Mouse (Mus musculus) adrenal gland, adult 2 months (tissue): ENCODE data around the gene C8g. TPM values are rescaled to one million over a fixed set of nuclear protein-coding genes. Genes with fewer than 3 reads are reported as not detected.

ENCODE experiments used
- DNase-seq: peaks from one replicate; pipeline ENCODE4 v3.0.0; 2021
- polyA plus RNA-seq: library from polyadenylated mRNA; depleted of rRNA; stranded (reverse); fragments of >200 nt; gene quantifications from 2 replicates; pipeline ENCODE4 v1.2.3, GENCODE M21; 2012; rRNA removed
- total RNA-seq, 2 experiments: library from RNA; stranded (reverse); gene quantifications; 2 replicates each; pipeline ENCODE4 v1.2.3; 2021

C8g gene
- total and polyA plus RNA-seq, 3 experiments = 1.5 to 3.0 (median 2.0) TPM

DNA sequence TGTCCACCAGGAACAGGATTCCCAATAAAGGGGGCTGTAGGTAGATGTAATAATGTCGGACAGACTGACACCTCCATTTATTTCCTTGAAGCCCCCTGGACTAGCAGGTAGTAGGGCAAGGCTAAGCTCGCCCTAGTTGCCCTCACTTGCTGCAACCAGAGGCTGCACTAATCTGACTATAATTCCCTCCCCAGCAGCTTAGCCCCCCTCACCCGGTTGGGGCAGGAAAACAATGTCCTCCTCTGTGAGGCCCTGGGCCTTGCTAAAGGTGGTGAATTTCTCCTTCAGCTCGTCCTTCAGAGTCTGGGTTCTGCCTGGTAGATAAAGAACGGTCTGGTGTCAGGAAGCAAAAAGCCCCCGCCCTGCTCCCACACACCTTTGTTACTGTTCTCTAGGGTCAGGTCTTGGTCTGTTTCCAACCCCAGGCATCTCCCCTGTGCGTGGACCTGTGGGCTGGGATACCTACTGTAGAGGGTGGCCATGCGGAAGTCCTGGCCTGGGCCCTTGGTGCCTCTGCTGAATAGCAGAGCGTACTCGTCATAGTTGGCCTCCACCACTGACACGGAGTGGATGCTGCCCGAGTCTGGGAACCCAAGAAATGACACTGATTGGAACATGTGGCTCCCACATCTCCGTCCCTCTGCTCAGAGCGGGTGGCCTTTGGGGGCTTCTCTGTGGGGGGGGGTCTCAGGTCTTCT lies 33.8 kb downstream of the C8g start:
- DNase-seq = no peak

DNA sequence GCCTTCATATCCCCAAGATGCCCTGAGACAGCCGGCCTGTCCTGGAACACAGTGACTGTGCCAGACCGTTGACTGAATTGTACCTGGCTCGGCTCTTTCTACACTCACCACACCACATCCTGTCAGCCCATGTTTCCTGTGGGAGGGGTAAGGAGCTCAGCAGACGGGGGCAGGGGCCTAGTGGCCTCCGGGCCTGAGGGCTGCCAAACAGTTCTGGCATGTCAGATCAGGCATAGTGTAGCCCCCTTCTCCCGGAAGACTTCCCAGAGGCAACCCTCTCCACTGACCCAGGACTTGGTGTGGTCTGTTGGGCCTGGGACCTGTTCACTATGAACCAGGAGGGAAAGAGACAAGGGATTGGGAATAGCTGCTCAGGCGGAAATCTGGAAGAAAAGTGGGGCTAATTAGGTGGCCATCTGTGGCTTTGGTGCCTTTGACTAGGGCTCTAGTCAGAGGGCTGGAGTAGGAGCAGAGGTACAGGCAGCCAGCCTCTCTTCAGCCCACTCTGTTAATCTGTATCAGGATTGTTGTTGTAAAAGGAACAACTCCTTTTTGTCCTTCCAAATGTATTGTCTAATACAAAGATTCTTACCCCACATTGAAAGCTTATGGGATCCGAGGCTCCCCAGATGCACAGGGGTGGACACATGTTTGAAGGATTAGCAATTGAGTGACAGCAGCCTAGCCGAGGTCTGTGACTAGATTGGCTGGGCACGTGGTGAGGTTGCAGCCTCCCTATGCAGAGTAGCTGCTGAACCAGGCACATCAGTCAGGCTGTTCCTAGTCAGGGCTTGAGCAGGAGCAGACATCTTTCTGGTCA lies 35.5 kb downstream of the C8g start:
- DNase-seq = no peak

DNA sequence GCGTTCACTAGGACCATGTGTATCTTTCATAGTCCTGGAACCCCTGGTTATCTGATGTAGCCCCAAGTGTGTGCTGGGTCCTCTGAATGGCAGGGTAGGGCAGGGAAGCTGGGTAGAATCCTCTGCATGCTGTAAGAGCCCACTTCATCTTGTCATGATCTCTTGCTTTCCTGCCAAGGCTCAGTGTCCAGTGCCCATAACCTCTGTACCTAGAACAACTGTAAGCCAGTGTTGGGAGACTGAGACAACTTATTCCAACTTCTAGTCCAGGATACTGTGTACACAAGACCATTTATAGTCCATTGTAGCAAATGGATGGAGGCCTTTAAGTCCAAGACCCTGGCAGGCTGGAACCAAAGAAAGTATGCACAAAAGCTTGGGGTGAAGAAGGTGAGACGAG lies 36.3 kb downstream of the C8g start:
- DNase-seq = no peak

GRCm38 (mm10) chr2:25463630-25464029 lies 37.9 kb downstream of the C8g start:
- no peak for DNase-seq

DNA sequence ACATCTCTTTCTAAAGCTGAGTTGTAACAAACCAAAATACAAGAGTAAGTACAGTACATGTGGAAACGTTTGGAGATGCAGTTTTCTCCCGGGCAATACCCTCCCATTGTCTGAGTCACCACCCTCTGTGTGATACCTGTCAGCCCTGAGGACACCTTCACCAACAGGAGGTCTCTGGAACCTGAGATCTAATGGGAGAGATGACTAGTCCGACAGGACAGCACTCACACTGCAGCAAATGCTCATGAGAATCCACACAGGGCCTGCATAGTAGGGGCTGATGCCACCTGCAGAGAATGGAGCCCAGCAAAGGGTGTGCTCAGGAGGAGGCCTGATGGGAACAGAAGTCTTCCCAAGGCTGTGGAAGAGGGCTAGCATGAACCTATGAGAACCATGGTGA lies 40.1 kb downstream of the C8g start:
- DNase-seq = no peak

DNA sequence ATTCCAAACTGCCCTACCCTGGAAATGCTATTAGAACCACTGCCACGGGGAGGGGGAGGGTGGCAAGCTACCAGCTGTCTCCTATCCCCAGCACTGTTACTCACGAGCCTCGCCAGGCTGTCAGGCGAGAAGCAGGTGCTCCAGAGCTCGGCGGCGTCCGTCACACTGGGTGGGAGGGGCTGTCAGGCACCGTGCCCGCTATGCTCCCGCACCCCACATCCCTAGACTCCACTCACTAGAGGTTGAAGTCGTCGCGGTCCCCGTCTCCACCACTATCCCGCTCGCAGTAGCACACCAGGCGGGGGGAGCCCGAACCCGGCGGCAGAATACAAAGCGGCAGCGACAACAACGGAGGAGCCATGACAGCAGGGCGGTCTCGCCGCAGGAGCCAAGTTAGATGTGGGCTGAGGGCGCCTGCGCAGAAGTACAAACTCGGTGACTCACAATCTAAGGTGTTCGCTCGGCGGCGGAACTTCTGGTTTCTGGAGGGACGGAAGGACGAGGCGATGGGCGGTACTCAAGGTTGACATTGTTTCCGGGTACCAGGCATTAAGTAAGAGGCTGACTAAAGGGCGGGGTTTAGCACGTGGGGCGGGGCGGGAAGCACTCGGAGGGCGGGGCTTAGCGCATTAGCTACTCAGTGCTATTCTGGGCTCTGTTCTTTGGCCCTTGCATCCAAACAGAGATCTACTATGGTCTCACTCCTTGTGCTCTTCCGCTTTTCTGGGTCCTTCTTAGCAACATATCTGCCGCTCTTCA lies 40.8 kb downstream of the C8g start, which contains the start of gene Paxx:
Gene Paxx (minus strand): TSS at position 544 of the 759 bp plus-strand sequence.
- peak; percentile 95 for DNase-seq

DNA sequence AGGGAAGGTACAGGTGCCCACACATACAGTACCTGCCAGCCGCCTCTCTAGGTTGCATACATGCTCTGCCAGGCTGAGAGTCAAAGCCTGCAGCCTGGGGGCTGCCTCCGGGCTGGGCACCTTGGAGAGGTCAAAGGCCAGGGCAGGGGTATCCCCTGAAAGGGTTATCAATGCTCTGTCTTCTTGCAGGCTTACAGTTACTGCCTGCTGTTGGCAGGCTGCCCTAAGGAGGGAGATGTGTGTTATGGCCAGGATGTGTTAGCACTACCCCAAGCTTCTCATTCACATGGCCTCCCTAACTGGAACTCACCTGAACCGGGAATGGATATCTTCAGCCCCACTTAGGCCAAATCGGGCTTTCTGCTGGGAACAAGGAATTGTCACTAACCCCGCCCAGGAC lies 41.4 kb downstream of the C8g start:
- DNase-seq = no peak

DNA sequence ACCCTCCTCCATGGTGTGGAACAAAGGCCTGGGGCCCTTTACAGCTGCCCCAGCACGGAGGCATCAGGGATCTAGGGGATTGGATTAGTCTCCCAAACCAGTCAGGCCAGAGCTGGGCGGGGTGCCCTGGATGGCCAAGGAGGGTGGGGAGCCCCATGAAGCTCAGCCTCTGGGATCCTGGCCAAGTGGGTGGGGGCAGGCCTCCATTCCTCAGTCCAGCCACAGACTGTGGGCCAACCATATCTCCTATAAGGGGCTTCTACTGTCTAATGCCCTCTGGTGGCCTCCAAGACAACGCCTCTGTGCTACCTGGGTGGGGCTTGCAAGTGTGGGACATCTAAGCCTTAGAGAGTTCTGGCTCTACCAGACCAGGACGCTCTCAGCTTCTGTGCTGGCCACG lies 42.6 kb downstream of the C8g start:
- DNase-seq = no peak

DNA sequence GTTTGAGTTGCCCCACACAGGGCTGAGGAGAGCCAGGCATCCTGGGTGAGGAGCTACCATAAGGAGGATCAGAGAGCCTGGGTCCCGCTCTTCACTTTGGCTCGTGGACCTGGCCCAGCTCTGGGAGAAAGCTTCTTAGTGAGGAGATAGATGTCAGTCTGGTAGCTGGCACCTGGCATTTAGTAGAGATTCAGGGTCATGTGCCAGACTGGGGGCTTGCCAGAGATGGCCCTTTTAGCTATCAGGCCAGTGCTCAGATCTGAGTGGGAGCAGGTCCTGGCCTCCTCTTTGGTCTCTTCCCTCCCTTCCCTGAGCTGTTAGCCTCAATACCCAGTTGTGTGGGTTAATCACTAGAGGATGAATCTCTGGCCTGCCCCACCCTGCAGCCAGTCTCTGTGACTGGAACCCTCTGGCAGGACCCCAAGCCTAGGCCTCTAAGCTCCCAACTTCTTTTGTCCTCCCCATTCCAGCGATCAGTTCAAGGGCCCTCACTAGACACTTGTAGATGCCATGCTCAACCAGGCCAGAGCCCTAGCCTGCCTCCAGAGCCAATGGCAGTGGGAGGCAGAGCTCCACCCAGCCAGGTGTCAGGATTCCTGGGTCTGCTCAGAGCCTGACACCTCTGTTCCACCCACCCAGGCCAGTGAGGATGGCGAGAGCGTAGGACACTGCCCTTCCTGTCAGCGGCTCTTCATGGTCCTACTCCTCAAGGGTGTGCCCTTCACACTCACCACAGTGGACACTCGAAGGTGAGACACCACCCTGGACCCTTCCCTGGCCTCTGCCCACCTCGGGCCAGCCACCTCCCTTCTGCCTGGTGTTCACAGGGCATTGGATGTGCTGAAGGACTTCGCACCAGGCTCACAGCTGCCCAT lies 44.3 kb downstream of the C8g start:
- DNase-seq = no peak

GRCm38 (mm10) chr2:25456205-25456953 lies 45.1 kb downstream of the C8g start, which contains the start of gene Clic3:
Gene Clic3 (plus strand): TSS chr2:25456838.
- DNase-seq = no peak

GRCm38 (mm10) chr2:25452951-25453350 lies 48.6 kb downstream of the C8g start:
- DNase-seq = no peak

DNA sequence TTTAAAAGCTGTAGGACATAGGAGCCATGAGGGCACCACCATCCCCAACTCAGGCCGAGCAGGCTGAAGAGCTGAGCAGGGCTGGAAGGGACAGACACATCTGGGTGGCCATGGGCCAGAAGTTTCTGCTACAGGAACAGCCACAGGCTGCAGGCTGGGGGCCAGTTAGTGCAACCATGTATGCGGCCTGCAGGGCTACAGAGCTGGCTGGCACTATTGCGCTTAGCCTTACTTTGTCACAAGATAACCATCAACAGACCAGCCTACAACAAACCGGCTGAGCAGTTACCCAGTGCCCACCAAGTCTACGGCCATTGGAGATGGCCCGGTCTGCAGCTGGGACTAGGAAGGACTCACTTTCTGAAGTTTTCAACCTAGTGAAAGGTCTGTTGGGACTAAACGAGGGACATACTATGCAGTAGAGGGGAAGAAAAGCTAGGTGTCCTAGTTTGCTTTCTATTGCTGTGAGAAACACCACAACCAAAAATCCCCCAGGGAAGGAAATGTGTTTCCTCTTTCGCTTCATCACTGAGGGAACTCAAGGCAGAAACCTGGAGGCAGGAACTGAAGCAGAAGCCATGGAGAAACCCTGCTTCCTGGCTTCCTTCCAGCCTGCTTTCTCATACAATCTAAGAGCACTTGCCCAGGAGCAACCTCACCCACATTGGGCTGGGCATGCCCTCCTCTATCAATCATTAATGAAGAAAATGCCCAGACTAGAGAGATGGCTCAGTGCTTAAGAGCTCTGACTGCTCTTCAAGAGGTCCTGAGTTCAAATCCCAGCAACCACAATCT lies 50.5 kb downstream of the C8g start:
- DNase-seq = no peak

Other genes with a start within 250 kb of the C8g start
Only the 30 nearest of the 36 such genes appear.
- not detected for gene Lrrc26, start 211.8 kb downstream of the C8g start, total RNA-seq
- not detected in 2 replicates for gene Lrrc26, start 211.8 kb downstream of the C8g start, polyA plus RNA-seq
- 10 to 100 TPM in 1 of 2 experiments, 1 to 10 TPM in 1; 8.3 to 13.3 TPM for gene Grin1, start 182.5 kb downstream of the C8g start, total RNA-seq
- 15.3 and 16.4 TPM in 2 replicates for gene Grin1, start 182.5 kb downstream of the C8g start, polyA plus RNA-seq
- 10 to 100 TPM; 53.6 to 59.9 TPM for gene Man1b1, start 169.4 kb downstream of the C8g start, total RNA-seq
- 10.3 and 13.5 TPM in 2 replicates for gene Man1b1, start 169.4 kb downstream of the C8g start, polyA plus RNA-seq
- gene Dpp7, start 145.4 kb downstream of the C8g start, total RNA-seq = 10 to 100 TPM; 34.2 to 38.5 TPM
- gene Dpp7, start 145.4 kb downstream of the C8g start, polyA plus RNA-seq = 47.1 and 55.0 TPM in 2 replicates
- gene Uap1l1, start 136.0 kb downstream of the C8g start, total RNA-seq = 10 to 100 TPM; 15.0 to 22.7 TPM
- 28.4 and 41.5 TPM in 2 replicates for gene Uap1l1, start 136.0 kb downstream of the C8g start, polyA plus RNA-seq
- under 1 TPM in 1 of 2 experiments, not detected in 1; 0.23 TPM for gene Sapcd2, start 129.4 kb downstream of the C8g start, total RNA-seq
- 3.9 and 4.4 TPM in 2 replicates for gene Sapcd2, start 129.4 kb downstream of the C8g start, polyA plus RNA-seq
- 1 to 10 TPM; 3.7 to 7.2 TPM for gene Entpd2, start 105.8 kb downstream of the C8g start, total RNA-seq
- 21.1 and 24.7 TPM in 2 replicates for gene Entpd2, start 105.8 kb downstream of the C8g start, polyA plus RNA-seq
- gene Npdc1, start 102.4 kb downstream of the C8g start, total RNA-seq = 100 to 1,000 TPM; 128 to 145 TPM
- gene Npdc1, start 102.4 kb downstream of the C8g start, polyA plus RNA-seq = 685 and 775 TPM in 2 replicates
- under 1 TPM in 1 of 2 experiments, not detected in 1; 0.24 TPM for gene Fut7, start 78.5 kb downstream of the C8g start, total RNA-seq
- gene Fut7, start 78.5 kb downstream of the C8g start, polyA plus RNA-seq = 0.10 and 0.40 TPM in 2 replicates
- 10 to 100 TPM; 32.1 to 42.7 TPM for gene Abca2, start 73.0 kb downstream of the C8g start, total RNA-seq
- gene Abca2, start 73.0 kb downstream of the C8g start, polyA plus RNA-seq = 86.8 and 118 TPM in 2 replicates
- under 1 TPM in 1 of 2 experiments, not detected in 1; 0.66 TPM for gene Clic3, start 44.9 kb downstream of the C8g start, total RNA-seq
- gene Clic3, start 44.9 kb downstream of the C8g start, polyA plus RNA-seq = 1.6 and 3.4 TPM in 2 replicates
- gene Paxx, start 40.6 kb downstream of the C8g start, total RNA-seq = 10 to 100 TPM; 33.3 to 35.2 TPM
- gene Paxx, start 40.6 kb downstream of the C8g start, polyA plus RNA-seq = 85.9 and 124 TPM in 2 replicates
- 1 to 10 TPM; 2.5 to 2.7 TPM for gene Ptgds, start 31.7 kb downstream of the C8g start, total RNA-seq
- gene Ptgds, start 31.7 kb downstream of the C8g start, polyA plus RNA-seq = 4.9 and 5.6 TPM in 2 replicates
- not detected for gene Lcn12, start 7.8 kb downstream of the C8g start, total RNA-seq
- not detected in 2 replicates for gene Lcn12, start 7.8 kb downstream of the C8g start, polyA plus RNA-seq
- gene Fbxw5, start 969 bp downstream of the C8g start, total RNA-seq = 10 to 100 TPM; 83.9 to 89.5 TPM
- 34.4 and 64.3 TPM in 2 replicates for gene Fbxw5, start 969 bp downstream of the C8g start, polyA plus RNA-seq
- 10 to 100 TPM; 22.3 to 29.0 TPM for gene Traf2, start 45.2 kb upstream of the C8g start, total RNA-seq
- gene Traf2, start 45.2 kb upstream of the C8g start, polyA plus RNA-seq = 11.1 and 12.7 TPM in 2 replicates
- 100 to 1,000 TPM; 307 to 329 TPM for gene Edf1, start 56.1 kb upstream of the C8g start, total RNA-seq
- gene Edf1, start 56.1 kb upstream of the C8g start, polyA plus RNA-seq = 127 and 140 TPM in 2 replicates
- 1 to 10 TPM; 2.3 to 7.4 TPM for gene Mamdc4, start 73.1 kb upstream of the C8g start, total RNA-seq
- 4.2 and 8.8 TPM in 2 replicates for gene Mamdc4, start 73.1 kb upstream of the C8g start, polyA plus RNA-seq
- 10 to 100 TPM; 53.5 to 54.1 TPM for gene Phpt1, start 73.5 kb upstream of the C8g start, total RNA-seq
- gene Phpt1, start 73.5 kb upstream of the C8g start, polyA plus RNA-seq = 36.7 and 53.4 TPM in 2 replicates
- gene Ajm1, start 80.0 kb upstream of the C8g start, total RNA-seq = 1 to 10 TPM; 1.4 to 2.1 TPM
- gene Ajm1, start 80.0 kb upstream of the C8g start, polyA plus RNA-seq = 10.5 and 13.5 TPM in 2 replicates
- 10 to 100 TPM; 86.4 to 96.9 TPM for gene Rabl6, start 106.8 kb upstream of the C8g start, total RNA-seq
- gene Rabl6, start 106.8 kb upstream of the C8g start, polyA plus RNA-seq = 139 and 150 TPM in 2 replicates
- not detected for gene Ccdc183, start 116.0 kb upstream of the C8g start, total RNA-seq
- not detected in 2 replicates for gene Ccdc183, start 116.0 kb upstream of the C8g start, polyA plus RNA-seq
- gene Tmem141, start 120.3 kb upstream of the C8g start, total RNA-seq = 10 to 100 TPM; 23.2 to 35.5 TPM
- 27.1 and 27.9 TPM in 2 replicates for gene Tmem141, start 120.3 kb upstream of the C8g start, polyA plus RNA-seq
- 10 to 100 TPM in 1 of 2 experiments, 1 to 10 TPM in 1; 4.6 to 10.1 TPM for gene Fcna, start 126.3 kb upstream of the C8g start, total RNA-seq
- gene Fcna, start 126.3 kb upstream of the C8g start, polyA plus RNA-seq = 2.4 and 4.4 TPM in 2 replicates
- not detected for gene Lcn8, start 151.4 kb upstream of the C8g start, total RNA-seq
- not detected in 2 replicates for gene Lcn8, start 151.4 kb upstream of the C8g start, polyA plus RNA-seq
- gene Lcn5, start 156.2 kb upstream of the C8g start, total RNA-seq = not detected
- not detected in 2 replicates for gene Lcn5, start 156.2 kb upstream of the C8g start, polyA plus RNA-seq
- gene Lcn6, start 175.1 kb upstream of the C8g start, total RNA-seq = not detected
- not detected in 2 replicates for gene Lcn6, start 175.1 kb upstream of the C8g start, polyA plus RNA-seq
- gene Lcn10, start 181.0 kb upstream of the C8g start, total RNA-seq = not detected
- gene Lcn10, start 181.0 kb upstream of the C8g start, polyA plus RNA-seq = not detected in 2 replicates
- 1 to 10 TPM in 1 of 2 experiments, under 1 TPM in 1; 0.41 to 1.8 TPM for gene Obp2a, start 198.3 kb upstream of the C8g start, total RNA-seq
- 4.8 and 6.2 TPM in 2 replicates for gene Obp2a, start 198.3 kb upstream of the C8g start, polyA plus RNA-seq
- gene Bmyc, start 205.0 kb upstream of the C8g start, total RNA-seq = 10 to 100 TPM; 36.7 to 46.1 TPM
- gene Bmyc, start 205.0 kb upstream of the C8g start, polyA plus RNA-seq = 134 and 139 TPM in 2 replicates